Mouse (Mus musculus) hindbrain, postnatal 0 days (tissue): ENCODE measurements around the gene Dlg2. TPM values are rescaled to one million over a fixed set of nuclear protein-coding genes. Genes with fewer than 3 reads are reported as not detected.

ENCODE experiments used
- ATAC-seq: fragments of 200-750 bp; cut with Nextera tagmentation; 2 replicates; pipeline ENCODE4 v1.8.0; 2017; ENCODE audit warnings: mild to moderate bottlenecking, moderate TSS enrichment, moderate library complexity
- DNase-seq: peaks from one replicate; pipeline ENCODE4 v3.0.0-alpha.2; 2015; ENCODE audit warnings: low spot score
- H3K27ac ChIP-seq: fragments of 300-500 bp; sonication (generic); 2 replicates; pipeline ENCODE4 v1.5.1; 2014; ENCODE audit warnings: mild to moderate bottlenecking
- H3K27me3 ChIP-seq: fragments of 300-500 bp; sonication (generic); 2 replicates; pipeline ENCODE4 v1.6.1; 2014; ENCODE audit warnings: low read length, mixed read lengths; ENCODE audit not compliant: insufficient read depth
- H3K36me3 ChIP-seq: fragments of 300-500 bp; sonication (generic); 2 replicates; pipeline ENCODE4 v1.6.1; 2014; ENCODE audit warnings: low read length, mixed read lengths; ENCODE audit not compliant: insufficient read depth
- H3K4me1 ChIP-seq: fragments of 300-500 bp; sonication (generic); 2 replicates; pipeline ENCODE4 v1.6.1; 2014; ENCODE audit warnings: antibody characterized with exemption, low read length, mixed read lengths; ENCODE audit not compliant: insufficient read depth
- H3K4me2 ChIP-seq: fragments of 300-500 bp; sonication (generic); 2 replicates; pipeline ENCODE4 v1.6.1; 2014; ENCODE audit warnings: low read depth, mild to moderate bottlenecking, low read length, moderate library complexity, mixed read lengths
- H3K4me3 ChIP-seq: fragments of 300-500 bp; sonication (generic); 2 replicates; pipeline ENCODE4 v1.5.1; 2014; ENCODE audit warnings: low read length
- H3K9ac ChIP-seq: fragments of 300-500 bp; sonication (generic); replicated peaks from 2 replicates; pipeline ENCODE4 v1.6.1; 2014; ENCODE audit warnings: mild to moderate bottlenecking, low read length, moderate library complexity, mixed read lengths
- H3K9me3 ChIP-seq: fragments of 300-500 bp; sonication (generic); 2 replicates; pipeline ENCODE4 v1.6.1; 2016; ENCODE audit warnings: low read length, mixed read lengths
- CTCF ChIP-seq: IDR thresholded peaks from 2 replicates; pipeline ENCODE4 v1.5.1; 2016; ENCODE audit warnings: antibody characterized with exemption, control low read depth, low read depth
- WGBS: fragments of 180-500 bp; shearing (Covaris S2); extraction: QIAGEN DNeasy Blood & Tissue Kit; methylation state at CpG from one replicate; pipeline ENCODE4 v1.1.7; 2014; 5-methylcytosine and 5-hydroxymethylcytosine counted together
- polyA plus RNA-seq: library from polyadenylated mRNA; unstranded; fragments of >200 nt; fragmentation: Nextera tagmentation; extraction: Ambion mirVana; gene quantifications from 2 replicates; pipeline ENCODE4 v1.2.1, GENCODE M21; 2015
- total RNA-seq: library from RNA; depleted of rRNA; stranded (reverse); fragments of >200 nt; gene quantifications from 2 replicates; pipeline ENCODE4 v1.2.3, GENCODE M21; 2014

The Dlg2 gene
- total and polyA plus RNA-seq, 2 experiments from 2014 or later, result 20.4 to 113 TPM

DNA sequence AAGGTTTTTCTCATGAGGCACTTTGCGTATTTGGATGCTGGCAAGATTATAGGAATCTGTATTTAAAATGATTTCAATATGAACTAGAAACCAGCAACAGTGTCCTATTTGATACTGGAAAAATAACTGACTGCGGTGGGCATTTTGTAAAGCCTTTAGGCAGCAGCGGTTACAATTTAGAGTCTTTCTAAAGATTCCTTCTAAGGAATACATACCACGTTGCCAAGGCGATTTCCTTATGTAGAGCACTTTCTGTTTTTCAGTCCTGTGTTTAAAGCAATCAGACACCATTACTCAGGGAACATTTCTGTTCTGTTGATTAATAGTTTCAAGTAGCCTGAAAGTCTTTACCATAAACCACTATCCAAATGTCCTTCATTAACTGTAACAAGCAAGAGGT, 1309.0 kb downstream of the Dlg2 start:
- TF ChIP-seq CTCF, result no peak
- Histone ChIP-seq H3K4me2 (no peak overlapping the region), H3K4me1 (no peaks in the 10 kb centered on the region), H3K27me3 (no peaks in the 10 kb centered on the region), H3K9ac (no peak overlapping the region), H3K36me3 (no peaks in the 10 kb centered on the region), H3K27ac (no peak overlapping the region), H3K9me3 (no peaks in the 10 kb centered on the region), H3K4me3 (no peak overlapping the region)
- ATAC-seq (no peak), DNase-seq (peak; percentile 11)
- WGBS, result 71% methylated on average over 5 of the region's 5 CpGs

DNA sequence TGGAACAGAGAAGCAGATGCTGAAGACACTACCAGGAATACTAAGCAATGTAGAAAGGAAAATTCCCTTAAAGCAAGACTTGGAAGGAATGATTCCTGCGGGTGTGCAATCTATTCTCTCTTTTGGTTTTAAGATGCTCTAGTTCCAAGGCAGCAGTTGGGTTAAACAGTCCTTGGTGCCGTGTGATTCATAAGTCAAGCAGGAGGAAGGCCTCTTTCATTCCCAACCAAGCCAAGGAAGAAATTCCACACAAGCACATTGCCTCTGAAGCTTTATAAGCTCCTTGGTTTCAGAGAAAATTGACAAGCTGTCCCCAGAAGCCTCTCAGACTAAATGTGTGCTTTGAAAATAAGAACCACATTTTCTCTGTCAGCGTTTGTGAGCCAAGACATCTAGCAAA, 1309.4 kb downstream of the Dlg2 start:
- Histone ChIP-seq H3K27me3 (no peaks in the 10 kb centered on the region), H3K27ac (no peak overlapping the region), H3K4me2 (no peak overlapping the region), H3K36me3 (no peaks in the 10 kb centered on the region), H3K9ac (no peak overlapping the region), H3K4me3 (no peak overlapping the region), H3K4me1 (no peaks in the 10 kb centered on the region), H3K9me3 (no peaks in the 10 kb centered on the region)
- WGBS, result 68% methylated on average over 3 of the region's 3 CpGs
- DNase-seq (peak; percentile 12), ATAC-seq (no peak)
- no peak for TF ChIP-seq CTCF

DNA sequence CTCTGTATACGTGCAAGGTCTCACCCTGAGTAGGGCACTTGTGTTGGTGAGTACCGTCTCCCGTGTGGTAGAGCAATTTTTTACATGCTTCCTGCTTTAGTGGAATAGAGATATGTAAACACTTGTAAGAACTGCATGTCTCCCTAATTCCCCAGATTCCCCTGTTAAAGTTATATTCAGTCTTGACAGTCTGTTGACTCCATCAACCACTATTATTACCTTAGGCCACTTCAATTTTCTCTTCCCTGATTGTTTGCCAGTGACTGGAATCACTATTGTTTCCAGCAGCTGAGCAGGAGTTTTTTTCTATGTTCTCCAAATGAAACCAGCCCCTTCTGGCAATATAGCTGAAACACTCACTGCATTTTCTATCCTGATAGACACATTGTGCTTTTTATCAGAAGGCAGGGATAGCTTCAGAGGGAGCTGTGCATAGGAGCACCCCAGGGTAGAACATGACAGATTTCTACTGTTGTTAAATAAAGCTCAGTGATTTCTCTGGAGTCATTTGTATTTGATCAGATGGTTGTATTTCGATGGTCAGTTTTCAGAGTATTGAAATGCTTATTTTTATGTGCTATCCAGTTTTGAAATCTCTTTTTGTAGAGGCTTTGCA, 1314.6 kb downstream of the Dlg2 start:
- 68% methylated on average over 4 of the region's 4 CpGs for WGBS
- H3K4me3 ChIP-seq, result no peak overlapping the region
- H3K9me3 ChIP-seq, result no peaks in the 10 kb centered on the region
- no peaks in the 10 kb centered on the region for H3K36me3 ChIP-seq
- DNase-seq, result peak; percentile 6
- no peak overlapping the region for H3K27ac ChIP-seq
- H3K4me1 ChIP-seq, result no peaks in the 10 kb centered on the region
- no peak for TF ChIP-seq CTCF
- no peaks in the 10 kb centered on the region for H3K27me3 ChIP-seq
- no peak overlapping the region for H3K9ac ChIP-seq
- H3K4me2 ChIP-seq, result no peak overlapping the region
- ATAC-seq, result no peak

DNA sequence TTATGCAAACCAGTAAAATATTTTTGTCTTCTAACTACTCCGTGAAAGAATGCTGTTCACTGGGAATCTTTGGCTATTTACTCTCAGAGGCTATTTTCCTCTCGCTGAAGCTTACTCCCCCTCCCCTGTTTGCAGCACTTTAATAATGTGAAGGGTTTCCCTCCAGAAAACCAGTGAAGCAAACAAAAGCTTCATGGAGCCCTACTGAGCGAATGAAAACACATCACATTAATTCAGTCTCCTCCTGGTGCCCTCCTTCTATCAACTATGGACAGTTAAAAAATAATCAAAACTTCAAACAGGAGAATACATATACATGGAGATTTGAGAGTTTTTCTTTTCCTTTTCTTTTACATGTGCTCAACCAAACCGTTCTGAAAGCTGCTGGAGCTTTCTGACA, 1330.2 kb downstream of the Dlg2 start:
- no peak overlapping the region for H3K27ac ChIP-seq
- DNase-seq (peak; percentile 27), ATAC-seq (no peak)

DNA sequence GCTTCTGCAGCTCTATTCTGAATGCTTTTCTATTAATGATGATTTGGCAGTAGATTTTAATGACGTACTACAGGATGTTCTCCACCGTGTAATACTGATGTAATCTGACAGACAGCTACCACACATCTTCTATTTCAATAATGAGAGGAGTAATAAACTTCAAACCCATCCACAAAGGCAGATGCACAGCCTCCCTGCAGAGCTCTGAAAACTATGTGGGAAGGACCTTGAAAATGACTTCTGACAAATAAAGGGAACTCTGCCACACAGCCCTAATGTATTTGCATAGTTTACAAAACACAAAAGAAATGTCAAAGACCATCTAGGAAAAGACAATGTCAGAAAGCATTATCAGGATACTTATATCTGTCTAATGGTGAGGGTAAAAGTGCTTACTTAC, 1334.3 kb downstream of the Dlg2 start:
- H3K4me3 ChIP-seq, result no peak overlapping the region
- no peaks in the 10 kb centered on the region for H3K9me3 ChIP-seq
- H3K4me1 ChIP-seq, result no peaks in the 10 kb centered on the region
- DNase-seq (no peak), ATAC-seq (no peak)
- no peaks in the 10 kb centered on the region for H3K36me3 ChIP-seq
- H3K27ac ChIP-seq, result no peak overlapping the region
- H3K27me3 ChIP-seq, result no peaks in the 10 kb centered on the region
- WGBS, result 36% methylated on average over 2 of the region's 2 CpGs
- H3K9ac ChIP-seq, result no peak overlapping the region
- TF ChIP-seq CTCF, result no peak
- no peak overlapping the region for H3K4me2 ChIP-seq

More for the DNA sequence above, 1330.2 kb downstream of the Dlg2 start:
- no peak for TF ChIP-seq CTCF
- H3K27me3 ChIP-seq, result no peaks in the 10 kb centered on the region
- H3K4me1 ChIP-seq, result no peaks in the 10 kb centered on the region
- H3K4me2 ChIP-seq, result no peak overlapping the region
- H3K36me3 ChIP-seq, result no peaks in the 10 kb centered on the region
- H3K9ac ChIP-seq, result no peak overlapping the region
- no peaks in the 10 kb centered on the region for H3K9me3 ChIP-seq
- WGBS, result 11% methylated on average over 4 of the region's 4 CpGs
- no peak overlapping the region for H3K4me3 ChIP-seq

DNA sequence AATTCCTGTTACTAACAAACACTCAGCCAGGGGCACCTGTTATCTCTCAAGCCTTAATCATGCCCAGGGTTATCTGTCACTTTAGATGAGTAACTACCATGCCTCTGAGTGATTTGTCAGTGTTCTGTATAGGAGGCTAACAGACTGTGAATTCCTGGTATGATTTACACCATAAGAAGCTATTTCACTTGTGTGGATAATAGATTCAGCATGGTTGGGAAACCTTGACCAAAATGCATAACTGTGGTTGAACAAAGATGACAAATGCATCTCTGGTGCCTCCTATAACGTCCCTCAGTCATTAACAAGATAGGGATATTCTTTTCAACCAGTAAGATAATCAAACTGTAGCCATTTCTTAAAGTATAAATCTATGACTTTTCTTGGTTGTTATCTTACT, 1341.5 kb downstream of the Dlg2 start:
- Histone ChIP-seq H3K36me3 (no peaks in the 10 kb centered on the region), H3K9me3 (no peaks in the 10 kb centered on the region), H3K4me3 (no peak overlapping the region), H3K27me3 (no peaks in the 10 kb centered on the region), H3K4me2 (no peak overlapping the region), H3K9ac (no peak overlapping the region), H3K27ac (no peak overlapping the region), H3K4me1 (no peaks in the 10 kb centered on the region)
- DNase-seq (no peak), ATAC-seq (no peak)
- 70% methylated on average over 1 of the region's 1 CpGs for WGBS
- TF ChIP-seq CTCF, result no peak

DNA sequence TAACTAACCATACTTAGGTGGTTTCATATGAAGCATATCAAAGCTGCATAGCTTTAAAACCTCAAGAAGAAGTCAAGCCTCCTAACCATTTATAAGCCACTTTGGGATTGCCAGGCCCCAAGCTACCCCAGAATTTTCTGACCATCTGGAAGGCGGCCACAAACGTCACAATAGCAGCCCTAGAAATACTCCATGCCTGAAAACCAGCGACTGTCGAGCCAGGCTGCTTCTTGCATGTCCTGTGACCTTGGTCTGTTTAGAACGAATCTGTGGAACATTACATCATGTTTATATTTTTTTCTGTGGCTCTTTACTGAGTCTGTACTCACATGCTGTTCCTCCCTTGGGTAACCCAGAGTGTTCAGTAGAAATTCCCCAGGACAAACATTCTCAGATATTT, 1355.7 kb downstream of the Dlg2 start:
- TF ChIP-seq CTCF, result no peak
- Histone ChIP-seq H3K4me3 (no peak overlapping the region), H3K27me3 (no peaks in the 10 kb centered on the region), H3K36me3 (no peaks in the 10 kb centered on the region), H3K4me1 (no peaks in the 10 kb centered on the region), H3K4me2 (no peak overlapping the region), H3K9ac (no peak overlapping the region), H3K27ac (no peak overlapping the region), H3K9me3 (no peaks in the 10 kb centered on the region)
- 78% methylated on average over 5 of the region's 5 CpGs for WGBS
- no peak for ATAC-seq
- no peak for DNase-seq
